Mouse (Mus musculus) embryonic facial prominence, embryonic 14.5 days (tissue): Measurements from ENCODE around the gene Bsg. TPM values are rescaled to one million over a fixed set of nuclear protein-coding genes. Genes with fewer than 3 reads are reported as not detected.

Experiments
- ATAC-seq: fragments of 200-750 bp; cut with Nextera tagmentation; 2 replicates; pipeline ENCODE4 v1.8.0; 2017; ENCODE audit warnings: low read depth, moderate number of reproducible peaks, moderate TSS enrichment
- DNase-seq: peaks from one replicate; pipeline ENCODE4 v3.0.0-alpha.2; 2015; ENCODE audit warnings: low spot score
- H3K27ac ChIP-seq: fragments of 300-500 bp; sonication (generic); replicated peaks from 2 replicates; pipeline ENCODE4 v1.5.1; 2014; ENCODE audit warnings: low read depth, mild to moderate bottlenecking, low read length, moderate library complexity
- H3K27me3 ChIP-seq: fragments of 300-500 bp; sonication (generic); replicated peaks from 2 replicates; pipeline ENCODE4 v1.6.1; 2014; ENCODE audit warnings: low read length; ENCODE audit not compliant: control insufficient read depth, insufficient read depth
- H3K36me3 ChIP-seq: fragments of 300-500 bp; sonication (generic); 2 replicates; pipeline ENCODE4 v1.6.1; 2014; ENCODE audit warnings: low read length, mixed read lengths; ENCODE audit not compliant: control insufficient read depth, insufficient read depth
- H3K4me1 ChIP-seq: fragments of 300-500 bp; sonication (generic); 2 replicates; pipeline ENCODE4 v1.6.1; 2014; ENCODE audit warnings: antibody characterized with exemption, low read length; ENCODE audit not compliant: control insufficient read depth, insufficient read depth
- H3K4me2 ChIP-seq: fragments of 300-500 bp; sonication (generic); 2 replicates; pipeline ENCODE4 v1.6.1; 2014; ENCODE audit warnings: low read depth, mild to moderate bottlenecking, low read length, moderate library complexity, mixed read lengths
- H3K4me3 ChIP-seq: fragments of 300-500 bp; sonication (generic); 2 replicates; pipeline ENCODE4 v1.5.1; 2014; ENCODE audit warnings: low read depth, mild to moderate bottlenecking, low read length
- H3K9ac ChIP-seq: fragments of 300-500 bp; sonication (generic); 2 replicates; pipeline ENCODE4 v1.6.1; 2014; ENCODE audit warnings: low read depth, mild to moderate bottlenecking, low read length, moderate library complexity, mixed read lengths
- H3K9me3 ChIP-seq: fragments of 300-500 bp; sonication (generic); 2 replicates; pipeline ENCODE4 v1.6.1; 2016; ENCODE audit warnings: low read length; ENCODE audit not compliant: control insufficient read depth
- WGBS: fragments of 180-500 bp; shearing (Covaris S2); extraction: QIAGEN DNeasy Blood & Tissue Kit; methylation state at CpG from one replicate; pipeline ENCODE4 v1.1.7; 2014; 5-methylcytosine and 5-hydroxymethylcytosine counted together
- polyA plus RNA-seq: library from polyadenylated mRNA; unstranded; fragments of >200 nt; fragmentation: Nextera tagmentation; extraction: Ambion mirVana; gene quantifications from 2 replicates; pipeline ENCODE4 v1.2.1, GENCODE M21; 2014

Bsg gene
- polyA plus RNA-seq, result 846 and 847 TPM in 2 replicates

DNA sequence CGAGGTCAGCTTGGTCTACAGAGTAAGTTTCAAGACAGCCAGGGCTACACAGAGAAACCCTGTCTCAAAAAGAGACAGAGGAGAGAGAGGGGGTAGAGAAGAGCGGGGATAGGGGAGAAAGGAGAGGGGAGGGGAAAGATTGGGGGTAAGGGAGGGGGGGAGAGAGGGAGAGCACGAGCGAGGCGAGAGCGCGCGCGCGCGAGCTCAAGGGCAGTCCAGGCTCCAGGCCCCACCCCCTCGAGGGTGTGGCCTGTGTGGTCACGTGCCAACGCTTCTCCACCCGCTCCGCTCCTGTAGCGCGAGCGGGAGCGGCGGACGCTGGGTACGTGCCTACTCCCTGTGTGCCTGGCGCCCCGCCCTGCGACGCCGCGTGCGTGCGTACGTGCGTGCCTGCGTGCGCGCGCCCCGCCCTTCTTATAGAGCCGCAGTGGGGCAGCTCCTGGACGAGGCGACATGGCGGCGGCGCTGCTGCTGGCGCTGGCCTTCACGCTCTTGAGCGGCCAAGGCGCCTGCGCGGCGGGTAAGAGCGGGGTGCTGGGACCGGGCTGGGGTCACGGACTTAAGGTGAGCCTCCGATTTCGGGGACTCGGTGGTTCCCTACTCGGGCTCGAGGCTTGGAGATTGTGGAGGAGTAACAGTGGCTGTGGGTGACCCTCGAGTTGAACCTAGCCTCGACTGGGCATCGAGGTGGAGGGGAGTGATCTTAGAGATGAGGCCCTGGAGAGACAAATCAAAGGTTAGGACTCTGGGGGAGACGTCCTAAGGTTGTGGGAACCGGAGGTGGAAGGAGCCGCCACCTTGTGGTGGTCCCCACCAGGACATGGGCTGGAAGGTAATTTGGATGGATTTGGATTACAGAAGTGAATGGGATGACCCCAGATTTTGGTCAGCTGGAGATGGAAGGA, at the start of gene Bsg:
TSS of gene Bsg (plus strand) at position 427 of the 905 bp plus-strand sequence.
- Histone ChIP-seq H3K27me3 (no peaks in the 10 kb centered on the region), H3K36me3 (peaks cover 18% of the 10 kb centered on the region), H3K9me3 (no peaks in the 10 kb centered on the region), H3K9ac (peak within 1 kb of the TSS; percentile 95), H3K4me2 (peak within 1 kb of the TSS; percentile 94), H3K4me1 (peaks cover 23% of the 10 kb centered on the region), H3K27ac (peak within 1 kb of the TSS; percentile 87), H3K4me3 (peak within 1 kb of the TSS; percentile 89)
- DNase-seq (peak; percentile 99), ATAC-seq (peak; percentile 96)
- under 1% methylated on average over 42 of the region's 65 CpGs for WGBS

GRCm38 (mm10) chr10:79654946-79655395, 49.3 kb upstream of the Bsg start:
- DNase-seq, result peak; percentile 39
- Histone ChIP-seq H3K27me3 (no peaks in the 10 kb centered on the region), H3K4me2 (no peak overlapping the region), H3K4me1 (no peaks in the 10 kb centered on the region), H3K4me3 (no peak overlapping the region), H3K27ac (no peak overlapping the region), H3K9ac (no peak overlapping the region), H3K9me3 (no peaks in the 10 kb centered on the region), H3K36me3 (no peaks in the 10 kb centered on the region)
- WGBS, result 14% methylated on average over 1 of the region's 1 CpGs
- ATAC-seq, result peak; percentile 85

DNA sequence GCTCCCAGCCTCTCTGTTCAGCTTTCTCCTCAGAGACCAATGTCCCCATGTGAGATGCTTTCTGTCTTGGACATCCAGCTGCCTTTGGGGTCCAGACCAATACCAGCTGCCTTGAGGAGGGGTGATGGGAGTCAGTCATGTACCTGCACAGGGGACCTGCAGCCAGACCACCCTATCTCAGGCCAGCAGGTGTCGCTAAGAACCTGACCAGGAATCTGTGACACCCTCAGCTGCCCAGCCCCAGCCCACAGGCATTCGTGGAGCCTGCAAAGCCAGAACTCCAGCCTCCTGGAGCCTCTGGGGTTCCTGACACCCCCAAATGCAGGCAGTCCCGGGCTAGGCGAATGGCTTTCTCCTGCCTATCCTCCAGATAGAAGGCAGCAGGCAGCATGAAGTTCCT, 45.5 kb upstream of the Bsg start:
- no peaks in the 10 kb centered on the region for H3K36me3 ChIP-seq
- WGBS, result 14% methylated on average over 4 of the region's 4 CpGs
- H3K27me3 ChIP-seq, result no peaks in the 10 kb centered on the region
- no peak overlapping the region for H3K4me3 ChIP-seq
- no peaks in the 10 kb centered on the region for H3K4me1 ChIP-seq
- no peak overlapping the region for H3K27ac ChIP-seq
- no peaks in the 10 kb centered on the region for H3K9me3 ChIP-seq
- ATAC-seq, result no peak
- H3K9ac ChIP-seq, result no peak overlapping the region
- no peak for DNase-seq
- H3K4me2 ChIP-seq, result no peak overlapping the region

DNA sequence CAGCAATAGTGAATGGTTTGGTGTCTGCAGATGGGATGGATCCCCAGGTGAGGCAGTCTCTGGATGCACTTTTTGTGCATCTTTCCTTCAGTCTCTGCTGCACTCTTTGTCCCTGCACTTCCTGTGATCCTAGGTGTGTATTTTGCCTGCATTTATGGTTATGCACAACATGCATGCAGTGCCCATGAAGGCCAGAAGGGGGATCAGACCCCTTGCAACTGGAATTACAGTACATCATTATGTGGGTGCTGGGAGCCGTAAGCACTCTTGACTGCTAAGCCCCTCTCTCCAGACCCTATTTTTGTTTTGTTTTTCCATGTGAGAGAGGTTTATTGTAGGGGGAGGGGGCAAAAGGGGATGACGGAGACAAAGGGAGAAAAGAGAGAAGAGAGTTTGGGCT, 44.0 kb upstream of the Bsg start:
- Histone ChIP-seq H3K27ac (no peak overlapping the region), H3K9ac (no peak overlapping the region), H3K36me3 (no peaks in the 10 kb centered on the region), H3K4me1 (no peaks in the 10 kb centered on the region), H3K4me3 (no peak overlapping the region), H3K4me2 (no peak overlapping the region), H3K9me3 (no peaks in the 10 kb centered on the region), H3K27me3 (no peaks in the 10 kb centered on the region)
- WGBS, result 69% methylated on average over 2 of the region's 2 CpGs
- DNase-seq (no peak), ATAC-seq (no peak)

DNA sequence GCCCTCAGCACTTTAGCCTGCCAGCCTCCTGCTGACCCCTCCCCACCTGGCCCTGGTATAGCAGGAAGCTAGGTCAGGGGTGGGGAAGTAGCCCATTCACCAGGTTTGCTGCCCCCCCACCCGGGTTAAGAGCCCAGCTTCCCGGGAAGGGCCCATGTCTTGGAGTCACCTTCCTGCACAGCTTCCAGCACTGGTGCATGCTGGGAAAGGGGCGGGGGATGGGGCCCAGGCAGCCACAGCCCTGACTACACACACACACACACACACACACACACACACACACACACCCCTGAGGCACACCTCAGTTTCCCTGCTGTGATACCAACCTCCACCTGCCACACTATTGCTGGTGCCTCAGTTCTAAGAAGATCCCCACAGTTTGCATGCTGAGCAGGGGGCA, 42.4 kb upstream of the Bsg start:
- Histone ChIP-seq H3K4me3 (no peak overlapping the region), H3K36me3 (no peaks in the 10 kb centered on the region), H3K4me1 (no peaks in the 10 kb centered on the region), H3K9me3 (no peaks in the 10 kb centered on the region), H3K27ac (no peak overlapping the region), H3K9ac (no peak overlapping the region), H3K4me2 (no peak overlapping the region), H3K27me3 (no peaks in the 10 kb centered on the region)
- no peak for ATAC-seq
- no peak for DNase-seq
- 29% methylated on average over 2 of the region's 3 CpGs for WGBS

DNA sequence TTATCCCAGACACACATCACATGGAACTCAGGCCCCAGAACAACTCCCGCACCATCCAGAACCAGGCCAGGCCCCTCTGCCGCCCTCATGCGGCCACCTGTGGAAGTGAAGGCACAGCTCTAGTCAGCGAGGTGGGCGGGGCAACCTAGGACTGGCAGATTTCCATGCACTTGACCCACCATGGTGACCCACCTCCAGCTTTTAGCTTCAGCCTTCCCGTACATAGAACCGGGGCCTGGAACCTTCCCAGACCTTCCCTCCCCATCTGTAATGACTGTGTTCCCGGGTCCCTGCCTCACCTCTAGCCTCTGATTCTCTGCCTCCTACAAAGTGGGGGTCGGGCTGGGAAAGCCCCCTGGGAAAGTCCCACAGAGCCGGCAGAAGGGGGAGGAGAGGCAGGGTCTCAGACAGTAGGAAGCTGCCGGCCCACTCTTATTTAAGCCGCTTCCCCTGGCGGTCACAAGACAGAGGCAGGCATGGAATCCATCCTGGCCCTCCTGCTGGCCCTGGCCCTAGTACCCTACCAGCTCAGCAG, 40.1 kb upstream of the Bsg start, which contains the start of gene Madcam1:
TSS of gene Madcam1 (plus strand) at position 429 of the 535 bp plus-strand sequence.
- H3K4me1 ChIP-seq, result no peaks in the 10 kb centered on the region
- H3K4me3 ChIP-seq, result no peak within 1 kb of the TSS
- ATAC-seq (no peak), DNase-seq (peak; percentile 57)
- H3K36me3 ChIP-seq, result no peaks in the 10 kb centered on the region
- no peak within 1 kb of the TSS for H3K4me2 ChIP-seq
- H3K27me3 ChIP-seq, result no peaks in the 10 kb centered on the region
- H3K27ac ChIP-seq, result no peak within 1 kb of the TSS
- no peak within 1 kb of the TSS for H3K9ac ChIP-seq
- 12% methylated on average over 11 of the region's 13 CpGs for WGBS
- H3K9me3 ChIP-seq, result no peaks in the 10 kb centered on the region

DNA sequence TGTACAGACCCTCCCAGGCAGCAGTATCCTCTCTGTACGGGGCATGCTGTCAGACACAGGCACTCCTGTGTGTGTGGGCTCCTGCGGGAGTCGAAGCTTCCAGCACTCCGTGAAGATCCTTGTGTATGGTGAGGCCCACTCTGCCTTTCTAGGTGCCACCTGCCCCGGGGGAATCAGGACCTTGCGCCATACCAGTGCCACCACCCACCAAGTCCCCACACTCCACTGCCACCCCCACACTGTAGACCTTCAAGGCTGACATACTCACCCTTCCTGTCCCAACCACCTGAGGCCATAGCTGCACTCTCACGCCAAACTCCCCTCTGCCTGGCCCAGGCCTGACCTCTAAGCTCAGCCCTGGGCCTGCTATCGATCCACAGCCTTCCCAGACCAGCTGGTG, 39.2 kb upstream of the Bsg start:
- H3K36me3 ChIP-seq, result no peaks in the 10 kb centered on the region

GRCm38 (mm10) chr10:79666493-79666892, 37.8 kb upstream of the Bsg start:
- no peaks in the 10 kb centered on the region for H3K27me3 ChIP-seq
- H3K4me2 ChIP-seq, result no peak overlapping the region
- DNase-seq (no peak), ATAC-seq (no peak)
- no peaks in the 10 kb centered on the region for H3K9me3 ChIP-seq
- no peak overlapping the region for H3K27ac ChIP-seq
- H3K4me3 ChIP-seq, result no peak overlapping the region
- 81% methylated on average over 9 of the region's 9 CpGs for WGBS
- 0 out of 2 replicates have a peak, but pooled peaks cover 4% of the 10 kb centered on the region for H3K4me1 ChIP-seq
- no peak overlapping the region for H3K9ac ChIP-seq
- H3K36me3 ChIP-seq, result no peaks in the 10 kb centered on the region

More for the DNA sequence above, 39.2 kb upstream of the Bsg start:
- no peak overlapping the region for H3K4me2 ChIP-seq
- WGBS, result 82% methylated on average over 8 of the region's 8 CpGs
- ATAC-seq (no peak), DNase-seq (no peak)
- H3K4me3 ChIP-seq, result no peak overlapping the region
- no peak overlapping the region for H3K9ac ChIP-seq
- H3K27me3 ChIP-seq, result no peaks in the 10 kb centered on the region
- H3K4me1 ChIP-seq, result no peaks in the 10 kb centered on the region
- no peaks in the 10 kb centered on the region for H3K9me3 ChIP-seq
- H3K27ac ChIP-seq, result no peak overlapping the region
